Mouse (Mus musculus): ENCODE results near the gene Usp35.

- TF ChIP-seq CTCF (IDR thresholded peaks at IDR 0.05; ENCODE audit: low read depth, low read length) (no peak), POLR2A (IDR thresholded peaks at IDR 0.05; ENCODE audit: extremely low read depth, insufficient read depth, low read length) (no peak)
These were observed 7.8 kb upstream of the Usp35 start for GRCm38 (mm10) chr7:97339623-97340022.

All from liver, adult 2 months (tissue).